Mouse (Mus musculus) midbrain, embryonic 10.5 days (tissue): ENCODE data around the gene Psmb7. TPM values are rescaled to one million over a fixed set of nuclear protein-coding genes. Genes with fewer than 3 reads are reported as not detected.

Experiments used
- DNase-seq: peaks from one replicate; pipeline ENCODE4 v3.0.0-alpha.2; 2017; ENCODE audit warnings: low spot score
- H3K27ac ChIP-seq: fragments of 300-500 bp; sonication (generic); replicated peaks from 2 replicates; pipeline ENCODE4 v1.5.1; 2016; ENCODE audit warnings: mild to moderate bottlenecking
- H3K27me3 ChIP-seq: fragments of 300-500 bp; sonication (generic); 2 replicates; pipeline ENCODE4 v1.6.1; 2016; ENCODE audit warnings: low read depth, mild to moderate bottlenecking; ENCODE audit not compliant: poor library complexity, severe bottlenecking
- H3K36me3 ChIP-seq: fragments of 300-500 bp; sonication (generic); 2 replicates; pipeline ENCODE4 v1.6.1; 2016; ENCODE audit warnings: mild to moderate bottlenecking, moderate library complexity
- H3K4me1 ChIP-seq: fragments of 300-500 bp; sonication (generic); 2 replicates; pipeline ENCODE4 v1.6.1; 2016
- H3K4me3 ChIP-seq: fragments of 300-500 bp; sonication (generic); 2 replicates; pipeline ENCODE4 v1.5.1; 2016; ENCODE audit warnings: mild to moderate bottlenecking, moderate library complexity
- H3K9me3 ChIP-seq: fragments of 300-500 bp; sonication (generic); replicated peaks from 2 replicates; pipeline ENCODE4 v1.6.1; 2016; ENCODE audit warnings: mild to moderate bottlenecking
- WGBS: fragments of 180-500 bp; shearing (Covaris S2); methylation state at CpG from one replicate; pipeline ENCODE4 v1.1.7; 2016; 5-methylcytosine and 5-hydroxymethylcytosine counted together
- polyA plus RNA-seq: library from polyadenylated mRNA; unstranded; fragments of >200 nt; fragmentation: Nextera tagmentation; extraction: Ambion mirVana; gene quantifications from 2 replicates; pipeline ENCODE4 v1.2.1, GENCODE M21; 2016

Psmb7 gene
- polyA plus RNA-seq, 1 experiment from 2014 or later: 336 TPM

DNA sequence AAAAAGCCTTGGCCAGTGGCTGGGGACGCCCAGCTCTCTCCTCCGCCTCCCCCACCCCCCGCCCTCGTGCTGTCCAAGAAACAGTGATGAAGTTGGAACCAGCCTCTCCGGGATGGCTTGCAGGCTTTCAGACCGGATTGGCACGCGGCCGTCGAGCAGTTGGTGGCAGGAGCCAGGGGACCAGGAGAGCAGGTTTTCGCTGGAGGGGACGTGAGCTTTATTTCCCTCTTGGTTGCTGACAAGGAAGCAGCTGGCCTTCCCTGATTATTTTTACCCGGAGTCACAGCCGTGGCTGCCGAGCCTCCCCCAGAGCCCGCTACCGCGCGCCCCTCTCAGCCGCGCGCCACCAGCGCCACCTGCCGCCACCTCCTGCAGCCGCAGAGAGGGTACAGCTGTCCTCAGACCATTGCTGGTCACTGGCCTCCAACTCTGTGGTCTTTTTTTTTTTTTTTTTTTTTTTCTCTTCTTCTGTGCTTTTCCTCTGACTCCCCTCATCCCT is 14.5 kb upstream of the Psmb7 start:
- 0% methylated on average over 25 of the region's 25 CpGs for WGBS
- Histone ChIP-seq H3K4me1 (peaks cover 7% of the 10 kb centered on the region; the same call in 1 of the 2 replicates), H3K9me3 (no peaks in the 10 kb centered on the region), H3K36me3 (no peaks in the 10 kb centered on the region), H3K27me3 (peaks cover 16% of the 10 kb centered on the region), H3K4me3 (peak overlapping the region; percentile 59), H3K27ac (peak overlapping the region; percentile 84)
- DNase-seq: peak; percentile 87

DNA sequence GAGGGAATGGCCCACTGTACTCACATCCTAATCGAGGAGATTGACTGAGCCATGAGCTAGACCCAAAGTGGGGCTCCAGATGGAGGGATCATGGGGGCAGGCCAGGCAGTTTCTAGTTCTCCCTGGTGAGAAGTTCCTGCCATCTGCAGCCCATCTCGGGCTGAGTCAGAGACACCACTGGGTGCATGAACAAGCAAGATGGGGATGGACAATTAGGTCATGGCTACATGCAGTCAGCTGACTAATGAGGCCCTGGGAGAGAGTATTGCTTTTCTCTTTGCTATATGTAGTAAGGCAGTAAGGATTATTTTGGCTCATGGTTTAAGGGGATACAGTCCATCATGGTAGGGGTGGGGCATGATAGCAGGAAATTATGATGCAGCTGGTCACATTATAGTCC is 9.8 kb upstream of the Psmb7 start:
- Histone ChIP-seq H3K4me1 (peaks cover 10% of the 10 kb centered on the region; the same call in 1 of the 2 replicates), H3K27ac (no peak overlapping the region), H3K4me3 (no peak overlapping the region), H3K27me3 (peaks cover 16% of the 10 kb centered on the region), H3K9me3 (no peaks in the 10 kb centered on the region), H3K36me3 (no peaks in the 10 kb centered on the region)
- 89% methylated on average over 2 of the region's 2 CpGs for WGBS
- DNase-seq: no peak

DNA sequence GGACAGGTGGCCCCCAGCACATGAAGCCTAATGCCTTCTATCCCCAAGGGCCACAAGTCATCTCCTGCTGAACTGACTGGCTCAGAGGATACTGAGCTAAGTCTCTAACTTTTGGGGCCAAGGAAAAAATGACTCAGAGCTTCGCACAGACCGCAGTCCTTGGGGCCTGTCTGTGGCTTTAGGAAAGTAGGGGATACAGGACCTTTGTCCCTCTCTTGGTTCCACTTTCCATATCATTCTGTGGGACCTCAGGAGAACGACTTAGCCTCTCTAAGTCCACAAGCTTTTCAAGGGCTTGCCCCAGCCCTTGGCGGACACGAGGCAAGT is 9.4 kb upstream of the Psmb7 start:
- 89% methylated on average over 5 of the region's 5 CpGs for WGBS
- Histone ChIP-seq H3K27ac (no peak overlapping the region), H3K4me3 (no peak overlapping the region), H3K36me3 (no peaks in the 10 kb centered on the region), H3K9me3 (no peaks in the 10 kb centered on the region), H3K4me1 (peaks cover 7% of the 10 kb centered on the region; the same call in 1 of the 2 replicates), H3K27me3 (peaks cover 16% of the 10 kb centered on the region)
- no peak for DNase-seq

DNA sequence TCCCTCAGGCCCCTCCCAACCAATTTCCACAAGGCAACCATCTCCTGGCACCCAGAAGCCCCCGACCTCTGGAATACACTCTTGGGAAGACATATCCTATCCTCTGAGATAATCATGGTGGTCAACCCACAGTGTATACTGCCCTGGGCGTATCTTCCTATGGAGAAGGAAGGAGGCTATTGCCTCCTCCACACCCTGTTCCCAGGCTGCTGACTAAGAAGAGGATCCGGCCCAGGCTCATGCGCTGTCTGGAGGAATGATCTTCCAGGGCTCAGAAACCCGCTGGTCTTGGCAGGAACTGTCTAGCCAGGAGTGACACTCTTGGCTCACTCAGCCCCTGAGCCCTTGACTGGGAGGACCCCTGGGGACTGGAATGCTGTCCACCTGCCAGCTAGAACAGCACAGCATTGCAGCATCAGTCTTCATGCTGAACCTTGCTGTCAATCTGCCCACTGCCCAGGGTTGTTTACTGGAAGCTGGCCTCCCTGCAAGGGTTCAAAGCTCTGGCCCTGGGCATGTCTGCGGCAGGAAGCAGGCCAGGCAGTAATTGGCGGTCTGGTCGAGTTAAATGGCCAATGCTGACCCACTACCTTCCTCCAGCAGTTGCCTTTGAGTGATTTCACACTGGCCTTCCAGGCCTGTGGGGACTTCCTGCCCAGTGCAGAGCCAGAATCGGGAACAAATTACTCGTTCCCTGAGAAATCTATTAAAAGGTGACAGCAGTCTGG is 8.8 kb upstream of the Psmb7 start:
- WGBS: 79% methylated on average over 10 of the region's 10 CpGs

DNA sequence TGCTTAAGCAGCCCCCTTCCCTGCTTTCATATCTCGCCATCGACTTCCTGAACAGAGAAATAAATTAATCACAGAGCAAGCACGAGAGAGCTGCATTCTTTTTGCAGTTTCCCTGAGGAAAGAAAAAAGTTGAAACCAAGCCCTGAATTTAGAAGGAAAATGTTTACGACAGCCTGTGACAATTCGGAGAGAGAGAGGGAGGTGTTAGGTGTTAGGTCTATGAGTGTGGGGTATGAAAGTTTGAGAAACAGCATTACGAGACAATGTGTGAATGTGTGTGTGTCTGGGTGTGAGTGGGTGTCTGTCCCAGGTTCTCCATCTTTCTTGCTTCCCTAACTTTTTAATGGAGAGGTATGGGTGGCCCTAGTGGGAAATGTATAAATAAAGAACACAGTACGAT is 8.2 kb upstream of the Psmb7 start:
- Histone ChIP-seq H3K36me3 (no peaks in the 10 kb centered on the region), H3K27ac (no peak overlapping the region), H3K9me3 (no peaks in the 10 kb centered on the region), H3K4me1 (peaks cover 7% of the 10 kb centered on the region; the same call in 1 of the 2 replicates), H3K27me3 (peaks cover 6% of the 10 kb centered on the region), H3K4me3 (no peak overlapping the region)
- no peak for DNase-seq
- 87% methylated on average over 7 of the region's 7 CpGs for WGBS

More for the DNA sequence above, 8.8 kb upstream of the Psmb7 start:
- H3K4me1 ChIP-seq: 0 out of 2 replicates have a peak, but pooled peaks cover 3% of the 10 kb centered on the region
- H3K27me3 ChIP-seq: peaks cover 13% of the 10 kb centered on the region
- H3K27ac ChIP-seq: no peak overlapping the region
- H3K36me3 ChIP-seq: no peaks in the 10 kb centered on the region
- H3K9me3 ChIP-seq: no peaks in the 10 kb centered on the region
- no peak overlapping the region for H3K4me3 ChIP-seq
- DNase-seq: no peak

DNA sequence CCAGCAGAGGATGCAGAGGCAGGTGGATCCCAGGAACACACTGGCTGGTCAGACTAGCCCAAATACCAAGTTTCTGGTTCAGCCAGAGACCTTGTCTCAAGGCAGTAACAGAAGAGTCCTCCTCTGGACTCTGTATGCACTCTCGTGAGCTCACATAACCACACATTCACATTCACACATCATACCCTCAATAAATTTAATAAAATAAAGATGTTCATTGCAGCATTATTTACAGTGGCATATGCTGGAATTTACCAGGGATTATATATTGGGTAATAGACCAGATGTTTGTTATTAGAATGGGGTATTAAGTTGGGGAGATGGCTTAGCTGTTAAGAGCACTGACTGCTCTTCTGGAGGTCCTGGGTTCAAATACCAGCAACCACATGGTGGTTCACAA is 6.5 kb upstream of the Psmb7 start:
- WGBS: 83% methylated on average over 1 of the region's 1 CpGs
- no peaks in the 10 kb centered on the region; the same call in 1 of the 2 replicates for H3K27me3 ChIP-seq
- DNase-seq: no peak
- H3K27ac ChIP-seq: no peak overlapping the region
- H3K4me1 ChIP-seq: peaks cover 8% of the 10 kb centered on the region; the same call in 1 of the 2 replicates
- no peaks in the 10 kb centered on the region for H3K9me3 ChIP-seq
- H3K4me3 ChIP-seq: no peak overlapping the region
- no peaks in the 10 kb centered on the region for H3K36me3 ChIP-seq

DNA sequence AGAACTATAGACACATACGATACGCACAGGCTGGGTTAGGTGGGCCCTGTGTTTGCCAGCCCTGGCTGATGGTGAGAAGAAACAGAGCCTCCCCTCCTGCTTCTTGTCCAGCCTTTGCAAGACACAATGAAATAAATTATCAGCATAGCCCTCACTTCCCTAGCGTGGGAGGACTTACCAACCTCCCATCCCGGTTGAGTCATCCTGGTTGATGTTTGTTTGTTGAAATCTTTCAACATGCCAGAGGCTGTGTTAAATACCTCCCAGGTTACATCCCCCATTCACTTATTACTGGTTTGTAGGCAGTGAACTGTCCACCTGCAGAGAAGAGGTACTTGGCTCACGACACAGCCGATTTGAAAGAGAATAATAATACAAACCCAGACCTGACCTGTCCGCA is 3.8 kb upstream of the Psmb7 start:
- Histone ChIP-seq H3K9me3 (no peaks in the 10 kb centered on the region), H3K27me3 (no peaks in the 10 kb centered on the region; the same call in 1 of the 2 replicates), H3K4me1 (peaks cover 18% of the 10 kb centered on the region), H3K4me3 (no peak overlapping the region), H3K36me3 (no peaks in the 10 kb centered on the region), H3K27ac (no peak overlapping the region)
- WGBS: 88% methylated on average over 7 of the region's 7 CpGs
- DNase-seq: no peak

DNA sequence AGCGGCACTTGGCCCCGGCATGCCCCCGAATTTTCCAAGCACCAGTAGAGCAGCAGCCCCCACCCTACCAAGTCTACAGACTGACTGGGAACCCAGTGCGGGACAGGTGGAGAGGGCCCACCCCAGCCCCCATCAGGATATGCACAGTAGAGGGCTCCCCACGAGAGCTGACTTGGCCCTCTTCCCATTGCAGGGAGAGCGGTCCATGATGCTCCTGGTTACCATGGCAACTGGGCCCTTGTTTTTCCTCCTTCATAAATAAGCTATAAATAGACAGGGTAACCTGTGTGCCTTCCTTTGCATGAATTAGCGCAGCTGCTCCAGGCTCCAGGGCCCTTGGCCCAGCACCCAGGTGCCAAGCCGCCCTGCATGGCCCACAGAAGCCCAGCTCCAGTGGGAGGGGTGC is 3.3 kb upstream of the Psmb7 start:
- H3K4me1 ChIP-seq: peaks cover 21% of the 10 kb centered on the region
- peaks cover under 1% of the 10 kb centered on the region for H3K36me3 ChIP-seq
- no peaks in the 10 kb centered on the region; the same call in 1 of the 2 replicates for H3K27me3 ChIP-seq
- H3K9me3 ChIP-seq: no peaks in the 10 kb centered on the region
- no peak overlapping the region for H3K4me3 ChIP-seq
- 79% methylated on average over 8 of the region's 8 CpGs for WGBS
- H3K27ac ChIP-seq: no peak overlapping the region
- no peak for DNase-seq

DNA sequence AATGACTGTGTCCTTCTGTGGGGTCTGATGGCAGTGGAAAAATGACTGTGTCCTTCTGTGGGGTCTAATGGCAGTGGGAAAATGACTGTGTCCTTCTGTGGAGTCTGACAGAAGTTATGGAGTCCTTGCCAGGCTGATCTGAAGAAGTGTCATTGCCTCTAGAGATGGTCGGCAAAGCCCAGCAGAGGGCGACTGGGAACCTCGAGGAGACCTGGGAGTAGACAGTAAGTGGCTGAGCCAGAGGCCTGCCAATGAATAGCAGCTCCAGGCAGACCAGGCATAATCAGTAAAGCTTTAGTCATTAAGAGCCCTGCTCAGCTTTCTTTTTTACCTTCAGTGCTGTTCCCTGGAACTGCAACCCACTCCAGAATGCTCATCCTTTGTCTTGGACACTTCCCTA is 2.0 kb upstream of the Psmb7 start:
- WGBS: 2% methylated on average over 3 of the region's 3 CpGs
- no peaks in the 10 kb centered on the region for H3K27me3 ChIP-seq

DNA sequence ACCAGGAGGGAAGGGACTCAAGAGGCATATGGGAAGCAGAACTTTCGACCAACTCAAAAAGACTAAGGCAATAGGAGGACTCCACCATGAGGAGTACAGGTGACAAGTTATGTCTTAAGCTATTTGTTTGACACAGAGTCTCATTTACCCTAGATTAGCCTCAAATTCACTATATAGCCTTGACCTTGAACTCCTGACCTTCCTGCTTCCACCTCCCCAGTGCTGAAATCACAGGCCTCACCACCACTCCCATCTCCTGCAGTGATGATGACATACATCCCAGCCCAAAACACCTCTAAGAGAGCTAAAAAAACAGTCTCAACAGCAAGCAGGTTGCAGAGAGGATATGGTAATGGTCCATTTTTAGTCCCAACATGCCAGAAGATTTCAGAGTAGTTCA is 2.1 kb downstream of the Psmb7 start:
- H3K27ac ChIP-seq: no peak overlapping the region
- no peak overlapping the region for H3K4me3 ChIP-seq
- H3K36me3 ChIP-seq: peaks cover 54% of the 10 kb centered on the region
- no peak for DNase-seq
- H3K27me3 ChIP-seq: no peaks in the 10 kb centered on the region
- WGBS: 100% methylated on average over 1 of the region's 1 CpGs
- H3K9me3 ChIP-seq: no peaks in the 10 kb centered on the region
- peaks cover 16% of the 10 kb centered on the region for H3K4me1 ChIP-seq

More for the DNA sequence above, 2.0 kb upstream of the Psmb7 start:
- Histone ChIP-seq H3K4me1 (peaks cover 22% of the 10 kb centered on the region), H3K9me3 (no peaks in the 10 kb centered on the region), H3K4me3 (no peak overlapping the region), H3K36me3 (peaks cover 13% of the 10 kb centered on the region), H3K27ac (no peak overlapping the region)
- DNase-seq: peak; percentile 69

DNA sequence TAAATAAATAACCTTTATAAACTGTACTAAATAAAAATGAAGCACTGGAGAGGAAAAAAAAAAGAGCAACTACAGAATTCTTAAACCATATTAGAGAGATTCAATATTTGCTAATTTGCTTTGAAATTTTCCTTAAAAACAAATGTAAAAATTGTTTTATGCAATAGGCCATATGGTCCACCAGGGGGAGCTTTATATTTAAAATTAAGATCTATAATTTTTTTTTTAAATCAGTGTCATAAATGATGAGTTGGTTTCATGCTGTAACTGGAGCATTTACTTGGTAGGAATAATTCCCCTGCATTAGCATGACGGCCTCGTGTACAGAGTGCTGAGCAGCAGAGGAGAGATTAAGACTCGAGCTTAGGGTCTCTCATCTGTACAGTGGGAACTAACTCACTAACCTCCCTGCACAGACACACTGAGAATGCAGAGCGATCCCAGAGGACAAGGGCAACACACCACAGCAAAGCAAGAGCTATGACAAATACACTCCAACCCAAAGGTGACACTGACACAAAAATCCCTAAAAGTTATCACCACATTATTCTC is 6.1 kb downstream of the Psmb7 start:
- H3K36me3 ChIP-seq: peaks cover 93% of the 10 kb centered on the region
- no peaks in the 10 kb centered on the region for H3K27me3 ChIP-seq

DNA sequence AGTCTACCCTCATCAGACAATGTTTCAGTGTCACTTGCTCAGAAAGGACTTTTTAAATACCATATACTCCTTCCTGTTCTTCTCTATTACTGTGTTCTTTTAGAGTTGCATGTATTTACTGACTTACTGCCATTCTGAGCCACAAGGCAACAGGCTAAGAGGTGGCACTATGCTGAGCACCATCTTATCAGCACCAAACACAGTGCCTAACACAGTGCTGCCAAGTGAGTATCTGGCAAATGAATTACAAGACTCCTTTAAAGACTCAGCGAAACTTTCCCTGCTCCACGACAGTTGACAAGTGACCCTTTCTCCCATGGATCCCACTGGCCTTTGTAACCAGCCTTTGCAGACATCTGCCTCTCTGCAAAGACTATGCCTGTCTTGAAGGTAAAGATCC is 13.3 kb downstream of the Psmb7 start:
- H3K4me3 ChIP-seq: no peak overlapping the region
- no peaks in the 10 kb centered on the region for H3K9me3 ChIP-seq
- H3K36me3 ChIP-seq: peaks cover 100% of the 10 kb centered on the region
- DNase-seq: no peak
- no peak overlapping the region for H3K27ac ChIP-seq
- H3K4me1 ChIP-seq: no peaks in the 10 kb centered on the region
- WGBS: 89% methylated on average over 2 of the region's 2 CpGs
- no peaks in the 10 kb centered on the region for H3K27me3 ChIP-seq

More for the DNA sequence above, 6.1 kb downstream of the Psmb7 start:
- Histone ChIP-seq H3K4me3 (no peak overlapping the region), H3K27ac (no peak overlapping the region), H3K4me1 (peaks cover 6% of the 10 kb centered on the region), H3K9me3 (no peaks in the 10 kb centered on the region)
- 90% methylated on average over 4 of the region's 4 CpGs for WGBS
- no peak for DNase-seq

DNA sequence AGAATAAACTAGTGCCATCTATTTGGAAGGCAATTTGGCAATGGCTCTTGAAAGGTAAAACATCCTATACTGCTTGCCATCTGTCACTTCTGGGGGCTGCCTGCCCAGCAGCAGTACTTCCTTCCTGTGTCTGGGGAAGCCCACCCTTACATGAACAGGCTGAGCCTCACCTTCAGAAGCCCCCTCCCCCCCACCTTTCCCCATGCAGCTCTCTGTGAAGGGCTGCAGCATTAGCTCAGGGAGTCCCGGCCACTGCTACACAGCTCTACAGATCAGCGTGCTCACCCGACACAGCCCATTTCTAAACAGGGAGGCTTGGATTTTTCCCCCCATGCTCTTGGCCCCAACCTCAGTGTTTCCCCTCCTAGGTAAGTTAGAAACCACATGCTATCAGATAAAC is 14.4 kb downstream of the Psmb7 start:
- no peak for DNase-seq
- 91% methylated on average over 3 of the region's 3 CpGs for WGBS
- Histone ChIP-seq H3K4me1 (no peaks in the 10 kb centered on the region), H3K4me3 (no peak overlapping the region), H3K27ac (no peak overlapping the region), H3K27me3 (no peaks in the 10 kb centered on the region), H3K36me3 (peaks cover 100% of the 10 kb centered on the region), H3K9me3 (no peaks in the 10 kb centered on the region)
